Mouse (Mus musculus) brain, embryonic 14.5 days (tissue): ENCODE measurements around the gene Apol11a.
"Not testable (repeated sequence)": the region's sequence is repeated elsewhere in the genome, so short reads cannot be mapped to it uniquely, and the experiment has no call there.

Source experiments
- CTCF ChIP-seq: fragments of 200-500 bp; IDR thresholded peaks from 2 replicates; pipeline ENCODE4 v1.5.1; 2012; ENCODE audit warnings: inconsistent platforms, mild to moderate bottlenecking, moderate library complexity, borderline replicate concordance; ENCODE audit not compliant: insufficient read depth, insufficient read length; ENCODE audit errors: extremely low read depth
- POLR2A ChIP-seq: fragments of 200-500 bp; IDR thresholded peaks from 2 replicates; pipeline ENCODE4 v1.6.1; 2012; ENCODE audit warnings: mild to moderate bottlenecking, inconsistent platforms, borderline replicate concordance; ENCODE audit not compliant: poor library complexity, insufficient read depth, insufficient read length, severe bottlenecking; ENCODE audit errors: extremely low read depth

GRCm38 (mm10) chr15:77493181-77493580 is 14.9 kb upstream of the Apol11a start:
- not testable (repeated sequence) for TF ChIP-seq CTCF, POLR2A
